Mouse (Mus musculus): ENCODE results near the gene Gm13276. TPM values are rescaled to one million over a fixed set of nuclear protein-coding genes. Genes with fewer than 3 reads are reported as not detected.
A peak's percentile ranks its signal among the peaks of the same experiment; 100 is the strongest.
"Not testable (repeated sequence)": the region's sequence is repeated elsewhere in the genome, so short reads cannot be mapped to it uniquely, and the experiment has no call there.

Gm13276 gene
- polyA plus RNA-seq, 2 experiments, result not detected

- H3K4me3 ChIP-seq (ENCODE audit: insufficient read depth in 1 of 2, low read depth in 2 of 2, low read length in 2 of 2), result 0 out of 4 replicates have a peak within 1 kb of the TSS, but pooled peaks of 1 of the 2 experiments have one; percentile 21
- H3K9ac ChIP-seq (replicated peaks); ATAC-seq (ENCODE audit: insufficient read depth); H3K27me3 ChIP-seq (ENCODE audit: control insufficient read depth, insufficient read depth, low read length); DNase-seq (ENCODE audit: low read depth in 3 of 3, low spot score in 3 of 3); H3K27ac ChIP-seq; H3K9me3 ChIP-seq (ENCODE audit: control insufficient read depth, low read length); H3K4me1 ChIP-seq (replicated peaks; ENCODE audit: control insufficient read depth in 2 of 2, insufficient read depth in 2 of 2, low read length in 1 of 2); H3K36me3 ChIP-seq (replicated peaks; ENCODE audit: control insufficient read depth, insufficient read depth, low read depth): not testable (repeated sequence)
- peak within 1 kb of the TSS; percentile 31; the same call in 1 of the 2 replicates for H3K4me2 ChIP-seq (ENCODE audit: low read depth)
- WGBS (ENCODE audit: insufficient replicate concordance), result no CpG with 5 or more reads among the region's 8 CpGs
Measured at GRCm38 (mm10) chr4:88805231-88805630, 19.7 kb downstream of the Gm13276 start, which contains the start of gene Gm13288. TSS of gene Gm13288 (plus strand) at chr4:88805531.

- Histone ChIP-seq H3K4me3 (ENCODE audit: insufficient read depth in 1 of 2, low read depth in 2 of 2, low read length in 2 of 2) (0 out of 4 replicates have a peak overlapping the region, but pooled peaks of 1 of the 2 experiments have one; percentile 21), H3K4me2 (ENCODE audit: low read depth) (peak overlapping the region; percentile 31; the same call in 1 of the 2 replicates)
- WGBS (ENCODE audit: insufficient replicate concordance), result 0% methylated on average over 12 of the region's 34 CpGs
- not testable (repeated sequence) for H3K27me3 ChIP-seq (ENCODE audit: control insufficient read depth, insufficient read depth, low read length); DNase-seq (ENCODE audit: low read depth in 3 of 3, low spot score in 3 of 3); H3K36me3 ChIP-seq (replicated peaks; ENCODE audit: control insufficient read depth, insufficient read depth, low read depth); ATAC-seq (ENCODE audit: insufficient read depth); H3K4me1 ChIP-seq (replicated peaks; ENCODE audit: control insufficient read depth in 2 of 2, insufficient read depth in 2 of 2, low read length in 1 of 2); H3K27ac ChIP-seq; H3K9me3 ChIP-seq (ENCODE audit: control insufficient read depth, low read length); H3K9ac ChIP-seq (replicated peaks)
Measured at GRCm38 (mm10) chr4:88805761-88806160, 20.3 kb downstream of the Gm13276 start.

GRCm38 (mm10) chr4:88815928-88816327, 30.4 kb downstream of the Gm13276 start, which contains the start of gene Ifna7:
TSS of gene Ifna7 (plus strand) at chr4:88816228.
- no peak for ATAC-seq (ENCODE audit: insufficient read depth)
- 32% methylated on average over 3 of the region's 3 CpGs for WGBS (ENCODE audit: insufficient replicate concordance)

GRCm38 (mm10) chr4:88819659-88820058, 34.1 kb downstream of the Gm13276 start, which contains the start of gene Ifna11:
TSS of gene Ifna11 (plus strand) at chr4:88819959.
- TF ChIP-seq EP300 (IDR thresholded peaks at IDR 0.05; ENCODE audit: low read depth), result no peak
- TF ChIP-seq CTCF (IDR thresholded peaks at IDR 0.05; ENCODE audit: low read depth), result no peak
- no peak for ATAC-seq (ENCODE audit: insufficient read depth)
- DNase-seq (ENCODE audit: low read depth in 3 of 3, low spot score in 3 of 3), result no peak
- Histone ChIP-seq H3K9ac (replicated peaks) (no peak within 1 kb of the TSS), H3K9me3 (ENCODE audit: control insufficient read depth, low read length) (no peaks in the 10 kb centered on the region), H3K27ac (no peak within 1 kb of the TSS), H3K36me3 (replicated peaks; ENCODE audit: control insufficient read depth, insufficient read depth, low read depth) (no peaks in the 10 kb centered on the region), H3K27me3 (ENCODE audit: control insufficient read depth, insufficient read depth, low read length) (no peaks in the 10 kb centered on the region), H3K4me3 (ENCODE audit: insufficient read depth in 1 of 2, low read depth in 2 of 2, low read length in 2 of 2) (no peak within 1 kb of the TSS), H3K4me2 (ENCODE audit: low read depth) (no peak within 1 kb of the TSS), H3K4me1 (replicated peaks; ENCODE audit: control insufficient read depth in 2 of 2, insufficient read depth in 2 of 2, low read length in 1 of 2) (no peaks in the 10 kb centered on the region)
- WGBS (ENCODE audit: insufficient replicate concordance), result 70% methylated on average over 1 of the region's 1 CpGs

More at GRCm38 (mm10) chr4:88815928-88816327, 30.4 kb downstream of the Gm13276 start, which contains the start of gene Ifna7:
- H3K9me3 ChIP-seq (ENCODE audit: control insufficient read depth, low read length), result no peaks in the 10 kb centered on the region
- DNase-seq (ENCODE audit: low read depth in 3 of 3, low spot score in 3 of 3), result no peak
- no peak for TF ChIP-seq EP300 (IDR thresholded peaks at IDR 0.05; ENCODE audit: low read depth)
- no peak for TF ChIP-seq CTCF (IDR thresholded peaks at IDR 0.05; ENCODE audit: low read depth)
- H3K4me1 ChIP-seq (replicated peaks; ENCODE audit: control insufficient read depth in 2 of 2, insufficient read depth in 2 of 2, low read length in 1 of 2), result no peaks in the 10 kb centered on the region
- H3K9ac ChIP-seq (replicated peaks), result no peak within 1 kb of the TSS
- no peaks in the 10 kb centered on the region for H3K27me3 ChIP-seq (ENCODE audit: control insufficient read depth, insufficient read depth, low read length)
- H3K27ac ChIP-seq, result no peak within 1 kb of the TSS
- H3K36me3 ChIP-seq (replicated peaks; ENCODE audit: control insufficient read depth, insufficient read depth, low read depth), result no peaks in the 10 kb centered on the region
- H3K4me2 ChIP-seq (ENCODE audit: low read depth), result no peak within 1 kb of the TSS
- no peak within 1 kb of the TSS for H3K4me3 ChIP-seq (ENCODE audit: insufficient read depth in 1 of 2, low read depth in 2 of 2, low read length in 2 of 2)

GRCm38 (mm10) chr4:88822995-88823394, 37.5 kb downstream of the Gm13276 start:
- no peak overlapping the region for H3K27ac ChIP-seq
- H3K27me3 ChIP-seq (ENCODE audit: control insufficient read depth, insufficient read depth, low read length), result no peaks in the 10 kb centered on the region
- ATAC-seq (ENCODE audit: insufficient read depth), result no peak
- DNase-seq (ENCODE audit: low read depth in 3 of 3, low spot score in 3 of 3), result no peak
- WGBS (ENCODE audit: insufficient replicate concordance), result 18% methylated on average over 4 of the region's 4 CpGs
- H3K9me3 ChIP-seq (ENCODE audit: control insufficient read depth, low read length), result no peaks in the 10 kb centered on the region
- TF ChIP-seq EP300 (IDR thresholded peaks at IDR 0.05; ENCODE audit: low read depth) (no peak), CTCF (IDR thresholded peaks at IDR 0.05; ENCODE audit: low read depth) (peak; percentile 32; the same call in 1 of the 2 replicates)
- H3K4me2 ChIP-seq (ENCODE audit: low read depth), result no peak overlapping the region
- no peak overlapping the region for H3K4me3 ChIP-seq (ENCODE audit: insufficient read depth in 1 of 2, low read depth in 2 of 2, low read length in 2 of 2)
- H3K4me1 ChIP-seq (replicated peaks; ENCODE audit: control insufficient read depth in 2 of 2, insufficient read depth in 2 of 2, low read length in 1 of 2), result no peaks in the 10 kb centered on the region
- H3K36me3 ChIP-seq (replicated peaks; ENCODE audit: control insufficient read depth, insufficient read depth, low read depth), result no peaks in the 10 kb centered on the region
- no peak overlapping the region for H3K9ac ChIP-seq (replicated peaks)

- not testable (repeated sequence) for H3K27ac ChIP-seq; H3K36me3 ChIP-seq (replicated peaks; ENCODE audit: control insufficient read depth, insufficient read depth, low read depth); H3K4me2 ChIP-seq (ENCODE audit: low read depth); H3K9me3 ChIP-seq (ENCODE audit: control insufficient read depth, low read length); H3K4me3 ChIP-seq (ENCODE audit: insufficient read depth in 1 of 2, low read depth in 2 of 2, low read length in 2 of 2); H3K9ac ChIP-seq (replicated peaks); H3K4me1 ChIP-seq (replicated peaks; ENCODE audit: control insufficient read depth in 2 of 2, insufficient read depth in 2 of 2, low read length in 1 of 2); ATAC-seq (ENCODE audit: insufficient read depth); DNase-seq (ENCODE audit: low read depth in 3 of 3, low spot score in 3 of 3); H3K27me3 ChIP-seq (ENCODE audit: control insufficient read depth, insufficient read depth, low read length)
Measured at GRCm38 (mm10) chr4:88827116-88827515, 41.6 kb downstream of the Gm13276 start, which contains the start of gene Ifna6. TSS of gene Ifna6 (plus strand) at chr4:88827416.
